Mouse (Mus musculus): ENCODE data around the gene Ntm.
A peak's percentile ranks its signal among the peaks of the same experiment; 100 is the strongest.

Ntm gene

GRCm38 (mm10) chr9:29585746-29586380 lies 377.1 kb downstream of the Ntm start:
- DNase-seq (ENCODE audit: low spot score in 2 of 2): peak; percentile 37 to 66

GRCm38 (mm10) chr9:29578226-29578625 lies 384.7 kb downstream of the Ntm start:
- no peak for DNase-seq (ENCODE audit: low spot score in 2 of 2)

- DNase-seq (ENCODE audit: low spot score in 2 of 2): no peak
Measured at GRCm38 (mm10) chr9:29576051-29576533, 386.8 kb downstream of the Ntm start.

GRCm38 (mm10) chr9:29574548-29574947 lies 388.4 kb downstream of the Ntm start:
- no peak for DNase-seq (ENCODE audit: low spot score in 2 of 2)

- DNase-seq (ENCODE audit: low spot score in 2 of 2): no peak
Measured at GRCm38 (mm10) chr9:29568571-29568970, 394.4 kb downstream of the Ntm start.

- DNase-seq (ENCODE audit: low spot score in 2 of 2): no peak
Measured at GRCm38 (mm10) chr9:29562419-29563071, 400.4 kb downstream of the Ntm start.

- no peak for DNase-seq (ENCODE audit: low spot score in 2 of 2)
Measured at GRCm38 (mm10) chr9:29558915-29559314, 404.0 kb downstream of the Ntm start.

- DNase-seq (ENCODE audit: low spot score in 2 of 2): no peak
Measured at GRCm38 (mm10) chr9:29550582-29550981, 412.4 kb downstream of the Ntm start.

GRCm38 (mm10) chr9:29550107-29550506 lies 412.8 kb downstream of the Ntm start:
- DNase-seq (ENCODE audit: low spot score in 2 of 2): no peak

- DNase-seq (ENCODE audit: low spot score in 2 of 2): no peak
Measured at GRCm38 (mm10) chr9:29536415-29536814, 426.5 kb downstream of the Ntm start.

- DNase-seq (ENCODE audit: low spot score in 2 of 2): no peak
Measured at GRCm38 (mm10) chr9:29534773-29535172, 428.2 kb downstream of the Ntm start.

- DNase-seq (ENCODE audit: low spot score in 2 of 2): no peak
Measured at GRCm38 (mm10) chr9:29534304-29534703, 428.6 kb downstream of the Ntm start.

- DNase-seq (ENCODE audit: low spot score in 2 of 2): no peak
Measured at GRCm38 (mm10) chr9:29533556-29533955, 429.4 kb downstream of the Ntm start.

GRCm38 (mm10) chr9:29531147-29531917 lies 431.6 kb downstream of the Ntm start:
- no peak for DNase-seq (ENCODE audit: low spot score in 2 of 2)

GRCm38 (mm10) chr9:29524109-29524508 lies 438.8 kb downstream of the Ntm start:
- DNase-seq (ENCODE audit: low spot score in 2 of 2): no peak

GRCm38 (mm10) chr9:29523221-29523620 lies 439.7 kb downstream of the Ntm start:
- no peak for DNase-seq (ENCODE audit: low spot score in 2 of 2)

GRCm38 (mm10) chr9:29519181-29519580 lies 443.8 kb downstream of the Ntm start:
- DNase-seq (ENCODE audit: low spot score in 2 of 2): no peak

- DNase-seq (ENCODE audit: low spot score in 2 of 2): no peak
Measured at GRCm38 (mm10) chr9:29516688-29517087, 446.3 kb downstream of the Ntm start.

GRCm38 (mm10) chr9:29514588-29515356 lies 448.2 kb downstream of the Ntm start:
- DNase-seq (ENCODE audit: low spot score in 2 of 2): no peak

GRCm38 (mm10) chr9:29496002-29496401 lies 466.9 kb downstream of the Ntm start:
- DNase-seq (ENCODE audit: low spot score in 2 of 2): no peak

GRCm38 (mm10) chr9:29482272-29482671 lies 480.7 kb downstream of the Ntm start:
- DNase-seq (ENCODE audit: low spot score in 2 of 2): no peak

GRCm38 (mm10) chr9:29479051-29479450 lies 483.9 kb downstream of the Ntm start:
- DNase-seq (ENCODE audit: low spot score in 2 of 2): no peak

All from cerebellum, postnatal 4 days (tissue).